Mouse (Mus musculus) forebrain, embryonic 14.5 days (tissue): Measurements from ENCODE around the gene Zfp341. TPM values are rescaled to one million over a fixed set of nuclear protein-coding genes. Genes with fewer than 3 reads are reported as not detected.
A peak's percentile ranks its signal among the peaks of the same experiment; 100 is the strongest.

Source experiments
- ATAC-seq: fragments of 200-750 bp; cut with Nextera tagmentation; 2 replicates; pipeline ENCODE4 v1.8.0; 2017; ENCODE audit warnings: mild to moderate bottlenecking, moderate library complexity
- DNase-seq: peaks from one replicate; pipeline ENCODE4 v3.0.0-alpha.2; 2015; ENCODE audit warnings: low spot score
- H3K27ac ChIP-seq: fragments of 300-500 bp; sonication (generic); 2 replicates; pipeline ENCODE4 v1.5.1; 2014; ENCODE audit warnings: low read depth, mild to moderate bottlenecking, control low read depth, low read length, moderate library complexity
- H3K27me3 ChIP-seq: fragments of 300-500 bp; sonication (generic); replicated peaks from 2 replicates; pipeline ENCODE4 v1.6.1; 2014; ENCODE audit warnings: low read length, control low read depth, mixed read lengths; ENCODE audit not compliant: control insufficient read depth, insufficient read depth
- H3K36me3 ChIP-seq: fragments of 300-500 bp; sonication (generic); 2 replicates; pipeline ENCODE4 v1.6.1; 2014; ENCODE audit warnings: low read length, control low read depth; ENCODE audit not compliant: control insufficient read depth, insufficient read depth
- H3K4me1 ChIP-seq: fragments of 300-500 bp; sonication (generic); 2 replicates; pipeline ENCODE4 v1.6.1; 2014; ENCODE audit warnings: antibody characterized with exemption, low read length, control low read depth; ENCODE audit not compliant: control insufficient read depth, insufficient read depth
- H3K4me2 ChIP-seq: fragments of 300-500 bp; sonication (generic); 2 replicates; pipeline ENCODE4 v1.6.1; 2014; ENCODE audit warnings: mild to moderate bottlenecking, control low read depth, low read length
- H3K4me3 ChIP-seq: fragments of 300-500 bp; sonication (generic); 2 replicates; pipeline ENCODE4 v1.5.1; 2014; ENCODE audit warnings: low read depth, low read length, control low read depth
- H3K9ac ChIP-seq: fragments of 300-500 bp; sonication (generic); 2 replicates; pipeline ENCODE4 v1.6.1; 2014; ENCODE audit warnings: mild to moderate bottlenecking, low read length, control low read depth, moderate library complexity
- H3K9me3 ChIP-seq: fragments of 300-500 bp; sonication (generic); replicated peaks from 2 replicates; pipeline ENCODE4 v1.6.1; 2016; ENCODE audit warnings: low read length, control low read depth, mixed read lengths; ENCODE audit not compliant: control insufficient read depth
- WGBS: fragments of 180-500 bp; shearing (Covaris S2); extraction: QIAGEN DNeasy Blood & Tissue Kit; methylation state at CpG from one replicate; pipeline ENCODE4 v1.1.7; 2014; 5-methylcytosine and 5-hydroxymethylcytosine counted together
- polyA plus RNA-seq: library from polyadenylated mRNA; unstranded; fragments of >200 nt; fragmentation: Nextera tagmentation; extraction: Ambion mirVana; gene quantifications from 2 replicates; pipeline ENCODE4 v1.2.1, GENCODE M21; 2014

The Zfp341 gene
- polyA plus RNA-seq, 1 experiment from 2014 or later, result 2.4 TPM

GRCm38 (mm10) chr2:154614841-154615576 lies 1.9 kb downstream of the Zfp341 start:
- Histone ChIP-seq H3K9me3 (no peaks in the 10 kb centered on the region), H3K27me3 (no peaks in the 10 kb centered on the region), H3K27ac (no peak overlapping the region), H3K4me1 (peaks cover 8% of the 10 kb centered on the region; the same call in 1 of the 2 replicates), H3K9ac (no peak overlapping the region), H3K4me3 (no peak overlapping the region), H3K4me2 (0 out of 2 replicates have a peak overlapping the region, but pooled peaks have one; percentile 73), H3K36me3 (no peaks in the 10 kb centered on the region)
- 79% methylated on average over 19 of the region's 19 CpGs for WGBS
- ATAC-seq, result no peak
- DNase-seq, result peak; percentile 11

DNA sequence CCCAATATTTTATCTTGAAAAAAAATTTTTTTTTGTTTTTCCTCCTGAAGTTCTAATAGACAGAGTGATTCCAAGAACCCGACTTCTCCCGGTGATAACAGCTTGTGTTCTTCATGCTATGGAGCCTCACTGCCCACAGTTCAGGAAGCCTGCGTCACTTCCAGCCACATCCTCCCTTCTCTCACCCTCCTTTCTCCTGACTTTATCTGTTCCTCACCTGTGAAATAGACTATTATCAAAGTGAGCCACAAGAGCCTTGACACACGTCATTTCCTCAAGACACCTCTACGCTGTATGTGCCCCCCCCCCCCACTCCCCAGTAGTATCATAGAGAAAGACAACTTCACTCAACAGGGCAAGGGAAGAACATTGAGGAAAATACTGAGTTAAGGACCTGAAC lies 2.6 kb downstream of the Zfp341 start:
- ATAC-seq (no peak), DNase-seq (no peak)
- H3K4me3 ChIP-seq, result no peak overlapping the region
- H3K9me3 ChIP-seq, result no peaks in the 10 kb centered on the region
- peaks cover 8% of the 10 kb centered on the region; the same call in 1 of the 2 replicates for H3K4me1 ChIP-seq
- H3K36me3 ChIP-seq, result no peaks in the 10 kb centered on the region
- H3K9ac ChIP-seq, result no peak overlapping the region
- H3K27ac ChIP-seq, result no peak overlapping the region
- WGBS, result 97% methylated on average over 5 of the region's 5 CpGs
- H3K4me2 ChIP-seq, result no peak overlapping the region
- no peaks in the 10 kb centered on the region for H3K27me3 ChIP-seq

DNA sequence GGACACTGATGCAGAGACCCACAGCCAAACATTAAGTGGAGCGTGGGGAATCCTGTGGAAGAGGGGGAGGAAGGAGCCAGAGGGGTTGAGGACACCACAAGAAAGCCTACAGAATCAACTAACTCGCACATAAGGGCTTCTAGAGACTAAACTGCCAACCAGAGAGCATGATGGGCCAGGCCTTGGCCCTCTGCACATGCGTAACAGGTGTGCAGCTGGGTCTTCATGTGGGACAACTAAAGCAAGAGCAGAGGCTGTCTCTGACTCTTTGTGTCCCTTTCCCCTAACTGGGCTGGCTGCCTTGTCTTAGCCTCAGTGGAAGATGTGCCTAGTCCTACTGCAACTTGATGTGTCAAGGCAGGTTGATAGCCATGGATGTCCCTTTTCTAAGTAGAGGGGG lies 4.0 kb downstream of the Zfp341 start:
- no peak overlapping the region for H3K27ac ChIP-seq
- ATAC-seq (no peak), DNase-seq (no peak)
- no peaks in the 10 kb centered on the region for H3K9me3 ChIP-seq
- H3K27me3 ChIP-seq, result no peaks in the 10 kb centered on the region
- 0 out of 2 replicates have a peak, but pooled peaks cover 4% of the 10 kb centered on the region for H3K36me3 ChIP-seq
- WGBS, result 94% methylated on average over 3 of the region's 3 CpGs
- H3K9ac ChIP-seq, result no peak overlapping the region
- no peak overlapping the region for H3K4me3 ChIP-seq
- no peak overlapping the region for H3K4me2 ChIP-seq
- H3K4me1 ChIP-seq, result peaks cover 8% of the 10 kb centered on the region; the same call in 1 of the 2 replicates

DNA sequence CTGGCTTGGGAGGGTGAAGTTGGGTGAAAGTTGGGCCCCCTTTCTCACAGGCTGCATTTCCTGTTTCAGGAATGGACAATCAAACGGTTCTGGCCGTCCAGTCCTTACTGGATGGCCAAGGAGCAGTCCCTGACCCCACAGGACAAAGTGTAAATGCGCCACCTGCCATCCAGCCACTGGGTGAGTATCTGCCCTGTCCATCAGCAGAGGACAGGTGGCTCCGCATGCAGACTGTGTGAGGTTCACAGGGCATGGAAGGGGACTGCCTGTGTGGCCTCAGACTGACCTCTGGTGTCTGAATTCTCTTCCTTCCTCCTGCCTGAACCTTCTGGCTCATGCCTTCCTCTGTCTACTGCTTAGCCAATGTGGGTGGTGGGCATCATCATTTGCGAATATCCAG lies 8.6 kb downstream of the Zfp341 start:
- no peaks in the 10 kb centered on the region for H3K27me3 ChIP-seq
- DNase-seq, result no peak
- peaks cover 28% of the 10 kb centered on the region for H3K36me3 ChIP-seq
- H3K4me1 ChIP-seq, result no peaks in the 10 kb centered on the region
- H3K9me3 ChIP-seq, result 0 out of 2 replicates have a peak, but pooled peaks cover 4% of the 10 kb centered on the region
- 87% methylated on average over 5 of the region's 5 CpGs for WGBS
- H3K4me2 ChIP-seq, result no peak overlapping the region
- H3K4me3 ChIP-seq, result no peak overlapping the region
- no peak for ATAC-seq
- H3K27ac ChIP-seq, result no peak overlapping the region
- H3K9ac ChIP-seq, result no peak overlapping the region

DNA sequence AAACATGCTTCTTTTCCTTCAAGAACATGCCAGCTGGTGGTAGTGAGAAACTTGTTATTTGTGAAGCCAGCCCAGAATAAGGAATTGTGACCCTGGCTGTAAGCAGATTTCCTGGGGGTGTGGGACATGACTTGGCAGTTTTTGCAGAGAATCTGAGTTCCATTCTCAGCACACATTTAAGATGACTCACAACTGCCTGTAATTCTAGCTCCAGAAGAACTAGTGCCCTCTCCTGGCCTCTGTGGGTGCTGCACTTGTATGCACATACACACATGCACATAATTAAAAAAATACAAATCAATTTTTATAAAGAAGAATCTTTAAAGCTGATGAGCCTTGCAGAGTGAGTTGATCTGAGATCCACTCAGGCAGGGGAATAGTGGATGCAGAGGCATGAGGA lies 11.0 kb downstream of the Zfp341 start:
- peaks cover 37% of the 10 kb centered on the region for H3K36me3 ChIP-seq
- no peak overlapping the region for H3K4me2 ChIP-seq
- DNase-seq (no peak), ATAC-seq (no peak)
- no peak overlapping the region for H3K9ac ChIP-seq
- H3K27me3 ChIP-seq, result no peaks in the 10 kb centered on the region
- H3K9me3 ChIP-seq, result 0 out of 2 replicates have a peak, but pooled peaks cover 4% of the 10 kb centered on the region
- H3K4me1 ChIP-seq, result no peaks in the 10 kb centered on the region
- H3K27ac ChIP-seq, result no peak overlapping the region
- no peak overlapping the region for H3K4me3 ChIP-seq

DNA sequence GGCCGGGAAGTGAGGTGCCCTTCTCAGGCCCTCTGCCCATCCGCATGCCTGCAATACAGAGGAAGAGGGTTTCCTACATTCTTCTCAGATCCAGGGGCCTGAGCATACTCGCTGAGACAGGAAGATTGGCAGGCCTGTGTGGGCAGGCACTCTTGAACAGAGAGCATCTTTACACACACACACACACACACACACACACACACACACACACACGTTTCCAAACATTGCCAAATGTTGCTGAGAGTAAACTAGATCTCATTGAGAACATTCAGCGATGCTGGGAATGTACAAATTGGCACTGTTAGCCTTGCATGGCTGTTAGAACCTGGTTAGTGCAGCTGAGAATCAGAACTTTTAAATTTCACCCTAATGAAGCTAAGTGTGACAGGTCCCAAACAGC lies 17.4 kb downstream of the Zfp341 start:
- no peak for ATAC-seq

DNA sequence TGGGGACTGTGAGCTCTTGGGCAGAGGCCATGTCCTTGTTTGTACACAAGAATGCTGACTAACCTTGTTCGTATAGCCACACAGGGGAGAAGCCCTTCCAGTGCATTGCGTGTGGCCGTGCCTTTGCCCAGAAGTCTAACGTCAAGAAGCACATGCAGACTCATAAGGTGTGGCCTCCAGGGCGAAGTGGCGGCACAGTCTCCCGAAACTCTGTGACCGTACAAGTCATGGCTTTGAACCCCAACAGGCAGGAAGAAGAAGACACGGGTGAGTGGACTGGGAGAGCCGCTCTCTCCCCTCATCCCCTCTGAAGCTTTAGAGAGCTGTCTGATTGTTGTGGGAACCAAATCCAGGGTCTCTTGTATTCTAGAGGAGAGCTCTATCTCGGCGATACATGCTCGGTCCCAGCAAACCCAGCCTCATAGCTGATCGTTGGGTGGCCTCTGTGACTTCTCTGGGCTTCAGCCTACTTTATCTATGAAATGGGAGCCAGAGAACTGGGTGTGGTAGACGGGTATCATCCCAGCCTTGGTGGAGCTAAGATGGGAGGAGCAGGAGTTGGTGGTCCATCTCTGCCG lies 19.2 kb downstream of the Zfp341 start:
- H3K4me2 ChIP-seq, result no peak overlapping the region
- no peak overlapping the region for H3K4me3 ChIP-seq
- no peaks in the 10 kb centered on the region for H3K4me1 ChIP-seq
- WGBS, result 93% methylated on average over 16 of the region's 16 CpGs
- no peaks in the 10 kb centered on the region for H3K9me3 ChIP-seq
- H3K27me3 ChIP-seq, result no peaks in the 10 kb centered on the region
- DNase-seq (no peak), ATAC-seq (no peak)
- H3K36me3 ChIP-seq, result peaks cover 55% of the 10 kb centered on the region
- no peak overlapping the region for H3K27ac ChIP-seq
- no peak overlapping the region for H3K9ac ChIP-seq

More for the DNA sequence above, 17.4 kb downstream of the Zfp341 start:
- H3K9ac ChIP-seq, result no peak overlapping the region
- H3K36me3 ChIP-seq, result peaks cover 53% of the 10 kb centered on the region
- WGBS, result 82% methylated on average over 5 of the region's 5 CpGs
- H3K27me3 ChIP-seq, result no peaks in the 10 kb centered on the region
- DNase-seq, result no peak
- H3K27ac ChIP-seq, result no peak overlapping the region
- no peak overlapping the region for H3K4me3 ChIP-seq
- H3K4me2 ChIP-seq, result no peak overlapping the region
- no peaks in the 10 kb centered on the region for H3K9me3 ChIP-seq
- no peaks in the 10 kb centered on the region for H3K4me1 ChIP-seq

DNA sequence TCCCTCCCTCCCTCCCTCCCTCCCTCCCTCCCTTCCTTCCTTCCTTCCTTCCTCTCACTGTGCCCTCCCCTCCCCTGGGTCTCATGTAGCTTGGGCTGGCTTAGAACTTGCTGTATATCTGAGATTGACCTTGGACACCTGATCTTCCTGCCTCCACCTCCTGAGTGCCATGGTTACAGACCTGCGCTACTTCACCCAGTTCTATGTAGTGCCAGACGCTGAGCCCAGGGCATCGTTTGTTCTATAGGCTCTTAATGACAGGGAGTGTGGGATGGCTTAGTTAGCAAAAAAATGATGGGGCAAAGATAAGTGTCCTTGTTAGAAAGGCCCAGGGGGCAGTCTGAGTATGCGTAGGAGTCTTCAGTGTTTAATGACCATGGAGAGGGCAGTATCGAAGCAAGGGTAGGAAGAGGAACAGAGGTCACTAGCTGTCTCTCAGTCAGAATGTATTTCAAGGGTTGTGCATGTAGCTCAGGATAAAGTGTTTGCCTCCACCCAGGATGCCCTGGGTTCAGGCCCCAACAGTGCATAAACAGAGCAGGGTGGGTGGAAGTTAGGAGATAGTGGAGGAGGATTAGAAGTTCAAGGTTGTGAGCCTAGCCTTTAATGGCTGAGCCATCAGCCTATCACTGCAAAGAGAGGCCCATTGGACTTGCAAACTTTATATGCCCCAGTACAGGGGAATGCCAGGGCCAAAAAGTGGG lies 20.1 kb downstream of the Zfp341 start:
- peaks cover 60% of the 10 kb centered on the region for H3K36me3 ChIP-seq
- ATAC-seq (no peak), DNase-seq (no peak)
- H3K4me3 ChIP-seq, result no peak overlapping the region
- no peak overlapping the region for H3K27ac ChIP-seq
- H3K9ac ChIP-seq, result no peak overlapping the region
- WGBS, result 91% methylated on average over 5 of the region's 5 CpGs
- H3K9me3 ChIP-seq, result no peaks in the 10 kb centered on the region
- no peak overlapping the region for H3K4me2 ChIP-seq
- H3K4me1 ChIP-seq, result no peaks in the 10 kb centered on the region
- no peaks in the 10 kb centered on the region for H3K27me3 ChIP-seq
